Mouse (Mus musculus): Measurements from ENCODE around the gene Ncam1.

Ncam1 gene

GRCm38 (mm10) chr9:49798806-49799205 is at the start of gene Ncam1:
Gene Ncam1 (minus strand): TSS chr9:49798925.
- POLR2A ChIA-PET: interaction anchor here in 2 of 4 experiments (0.7 to 1.5 kb wide), 5 partner anchors 45 to 265 kb away, joined by 3 to 7 read pairs (median 3); no protein-coding TSS in a partner anchor
- CTCF ChIA-PET: interaction anchor here in 1 of 4 experiments (0.5 kb wide), 1 partner anchor 167 kb away, joined by 3 read pairs; no protein-coding TSS in a partner anchor

DNA sequence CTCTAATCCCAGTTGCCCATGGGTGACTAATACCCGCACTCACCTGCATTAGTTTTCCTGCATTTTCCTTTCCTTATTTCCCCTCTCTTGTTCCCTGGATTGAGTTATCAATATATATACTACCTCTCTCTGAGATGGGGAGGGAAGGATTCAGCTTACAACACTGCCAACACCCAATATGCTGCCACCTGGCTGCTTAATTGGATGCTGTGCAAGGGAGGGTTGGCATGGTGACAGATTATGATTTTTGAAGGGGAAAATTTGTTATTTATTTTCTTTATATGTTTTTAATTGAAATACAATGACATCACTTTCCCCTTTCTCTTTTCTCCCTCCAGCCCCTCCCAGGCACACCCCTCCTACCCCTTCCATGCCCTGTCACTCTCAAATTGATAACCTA is 35.3 kb upstream of the Ncam1 start:
- POLR2A ChIA-PET: no interaction called here
- CTCF ChIA-PET: interaction anchor here in 1 of 4 experiments (0.6 kb wide), 1 partner anchor 604 kb away, joined by 3 read pairs; no protein-coding TSS in a partner anchor

- CTCF ChIA-PET: no interaction called here
- POLR2A ChIA-PET: interaction anchor here in 1 of 4 experiments (0.7 kb wide), 1 partner anchor 653 kb away, joined by 5 read pairs; no protein-coding TSS in a partner anchor
These were observed 28.9 kb upstream of the Ncam1 start for GRCm38 (mm10) chr9:49827671-49828070.

GRCm38 (mm10) chr9:49816115-49816650 is 17.5 kb upstream of the Ncam1 start:
- ChIA-PET CTCF (no interaction called here), POLR2A (interaction anchor here in 1 of 4 experiments (0.6 kb wide), 1 partner anchor 558 kb away, joined by 3 read pairs; no protein-coding TSS in a partner anchor)

DNA sequence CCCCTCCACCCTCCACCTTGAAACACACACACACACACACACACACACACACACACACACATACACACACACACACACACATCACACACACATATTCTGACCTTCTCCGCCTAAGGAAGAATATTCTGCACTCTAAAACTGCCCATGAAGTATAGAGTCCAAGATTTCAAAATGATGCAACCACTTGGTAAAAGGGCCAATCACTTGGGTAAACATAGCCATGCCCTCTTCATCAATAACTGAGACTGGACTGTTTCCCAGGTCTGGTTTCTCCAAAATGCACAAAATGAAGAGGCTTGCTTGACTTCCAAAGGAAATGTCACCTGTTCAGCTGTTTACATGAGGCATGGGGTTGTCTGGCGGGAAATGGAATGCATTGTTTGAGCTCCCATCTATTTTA is 15.7 kb upstream of the Ncam1 start:
- ChIA-PET CTCF (interaction anchor here in 1 of 4 experiments (0.5 kb wide), 1 partner anchor 326 kb away, joined by 4 read pairs; no protein-coding TSS in a partner anchor), POLR2A (interaction anchor here in 1 of 4 experiments (0.8 kb wide), 1 partner anchor 259 kb away, joined by 3 read pairs; no protein-coding TSS in a partner anchor)

DNA sequence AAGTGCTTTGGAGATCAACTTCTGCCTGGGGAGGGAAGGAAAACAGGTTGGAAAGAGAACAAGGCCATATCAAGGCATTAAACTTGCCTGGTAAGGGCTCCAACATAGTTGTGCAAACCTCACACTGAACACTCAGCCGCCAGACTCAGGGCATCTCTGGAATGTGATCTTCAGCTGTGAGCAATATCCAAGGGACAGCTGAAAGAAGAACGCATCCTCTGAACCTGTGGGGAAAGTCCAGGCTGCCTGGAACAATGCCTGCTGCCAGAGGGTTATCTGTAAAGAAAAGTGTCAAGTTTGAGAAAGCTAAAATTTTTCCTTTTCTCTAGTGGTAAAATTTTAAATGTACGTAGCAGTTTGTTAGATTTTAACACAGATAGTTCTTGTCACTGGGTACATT is 4.5 kb upstream of the Ncam1 start:
- CTCF ChIA-PET: no interaction called here
- POLR2A ChIA-PET: no interaction called here

DNA sequence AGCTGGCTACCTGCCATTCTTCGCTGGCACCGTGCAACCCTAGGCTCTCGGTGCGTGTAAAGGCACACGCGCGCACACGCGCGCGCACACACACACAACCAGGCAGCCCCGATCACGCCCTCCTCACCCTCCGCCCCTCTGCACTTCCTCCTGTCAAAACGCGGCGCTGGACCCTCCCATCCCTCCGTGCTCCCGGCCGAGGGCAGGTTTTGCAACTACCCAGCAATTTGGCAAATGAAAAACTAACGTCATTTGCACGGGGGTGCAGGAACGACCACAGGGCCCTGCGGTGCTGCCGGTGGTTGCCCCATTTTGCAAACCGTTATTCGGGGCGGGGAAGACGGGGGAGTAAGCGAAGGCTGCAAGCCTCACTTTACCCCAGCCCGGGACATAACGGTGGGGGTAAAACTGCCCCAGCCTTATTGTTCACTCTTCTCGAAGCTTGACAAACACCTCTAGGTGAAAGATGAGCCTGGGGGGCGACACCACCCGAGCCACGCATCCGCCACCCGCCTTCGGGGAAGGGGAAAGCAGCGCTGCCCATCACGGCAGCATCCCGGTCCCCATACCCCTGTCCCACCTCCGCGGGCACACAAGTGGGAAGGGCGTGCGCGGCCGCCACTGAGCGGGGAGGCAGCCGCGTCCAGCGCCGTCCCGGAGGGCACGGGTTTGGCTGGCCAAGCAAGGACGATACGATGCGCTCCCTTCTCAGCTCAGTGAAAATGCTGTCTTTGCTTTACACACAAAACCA is 729 bp downstream of the Ncam1 start:
- ChIA-PET CTCF (interaction anchor here in 1 of 4 experiments (0.8 kb wide), 1 partner anchor 130 kb away, joined by 3 read pairs; no protein-coding TSS in a partner anchor), POLR2A (interaction anchor here in 3 of 4 experiments (0.6 to 3.3 kb wide), 24 partner anchors 10 to 887 kb away, joined by 3 to 25 read pairs (median 4); partner anchors contain the start of gene Htr3a (in 1 of the 3))

GRCm38 (mm10) chr9:49797508-49797820 is 1.3 kb downstream of the Ncam1 start:
- ChIA-PET POLR2A (interaction anchor here (0.6 to 3.3 kb wide), 30 partner anchors 8 to 731 kb away, joined by 3 to 25 read pairs (median 4); partner anchors contain the start of genes Drd2 (in 1 of the 4) and Pts (in 1 of the 4)), CTCF (interaction anchor here in 2 of 4 experiments (0.5 to 1.2 kb wide), 3 partner anchors 83 to 144 kb away, joined by 3 to 4 read pairs (median 3); no protein-coding TSS in a partner anchor)

DNA sequence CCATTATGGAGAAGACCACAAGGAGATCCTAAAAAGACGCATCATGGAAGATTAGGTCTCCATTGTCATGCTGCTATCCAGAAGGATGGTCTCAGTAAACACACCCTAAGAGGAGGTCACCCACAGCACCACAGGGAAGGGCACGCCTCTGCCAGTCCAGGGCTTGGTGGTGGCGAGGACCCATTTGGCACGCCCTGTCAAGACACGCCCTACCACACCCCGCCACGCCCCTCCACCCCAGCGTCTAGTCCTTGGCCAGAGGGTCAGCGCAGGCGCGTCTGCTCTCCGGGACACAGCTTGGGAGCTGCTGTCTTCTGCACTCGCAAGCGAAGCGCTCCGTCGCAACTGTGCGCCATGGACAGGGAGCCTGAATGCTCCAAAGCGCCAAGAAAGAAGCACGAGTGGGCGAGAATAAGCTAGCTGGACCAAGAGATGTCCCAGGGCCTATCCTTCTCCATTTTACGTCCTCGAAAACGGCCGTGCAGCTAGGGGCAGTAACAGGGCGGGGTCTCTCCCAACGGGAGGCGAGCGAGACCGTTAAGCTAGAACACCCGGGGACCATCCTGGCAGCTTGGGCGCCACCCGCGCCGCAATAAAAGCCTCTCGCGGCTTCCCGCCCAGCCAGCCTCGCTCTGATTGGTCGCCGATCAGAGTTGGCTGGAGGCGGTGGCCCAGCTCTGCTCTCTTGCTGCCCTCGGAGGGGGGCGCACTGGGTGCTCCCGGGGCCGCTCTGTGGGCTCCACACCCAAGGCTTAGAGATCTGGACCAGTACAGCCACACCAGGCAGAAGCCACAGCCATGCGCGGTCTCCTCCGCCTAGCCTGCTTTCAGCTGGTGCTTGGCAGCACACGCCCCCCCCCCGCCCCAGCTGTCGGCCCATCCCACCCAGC is 1.9 kb downstream of the Ncam1 start:
- POLR2A ChIA-PET: interaction anchor here (0.6 to 3.3 kb wide), 41 partner anchors 9 to 732 kb away, joined by 3 to 25 read pairs (median 4); partner anchors contain the start of genes Drd2 (in 1 of the 4) and Pts (in 1 of the 4)
- CTCF ChIA-PET: interaction anchor here in 3 of 4 experiments (0.5 to 1.2 kb wide), 4 partner anchors 82 to 145 kb away, joined by 3 to 4 read pairs (median 4); no protein-coding TSS in a partner anchor

GRCm38 (mm10) chr9:49795881-49796280 is 2.8 kb downstream of the Ncam1 start:
- POLR2A ChIA-PET: interaction anchor here in 3 of 4 experiments (0.5 to 3.3 kb wide), 16 partner anchors 11 to 1442 kb away, joined by 3 to 25 read pairs (median 4); no protein-coding TSS in a partner anchor
- CTCF ChIA-PET: no interaction called here

DNA sequence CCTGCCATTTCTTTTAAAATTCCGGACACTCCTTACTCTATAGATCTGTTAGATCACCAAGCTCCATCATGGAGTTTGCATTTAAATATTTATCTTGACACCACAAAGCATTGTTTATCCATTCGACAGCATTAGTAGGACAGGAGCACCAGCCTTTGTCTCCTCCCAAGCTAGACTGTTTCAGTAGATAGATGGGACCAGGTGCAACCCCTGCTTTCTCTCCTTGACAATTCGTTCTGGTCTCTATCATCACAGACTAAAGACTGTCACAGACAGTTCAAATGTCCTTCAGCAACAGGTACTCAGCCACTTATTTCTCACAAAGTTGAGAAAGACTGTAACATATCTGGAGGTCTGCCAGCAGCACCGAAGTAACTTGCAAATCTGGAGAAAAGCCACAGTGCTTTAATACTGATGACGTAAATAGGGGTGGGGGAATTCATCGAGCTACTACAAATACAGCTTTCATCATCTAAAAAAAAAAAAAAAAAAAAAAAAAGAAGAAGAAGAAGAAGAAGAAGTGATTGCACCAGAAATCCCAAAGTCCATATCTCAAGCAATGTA is 4.7 kb downstream of the Ncam1 start:
- CTCF ChIA-PET: interaction anchor here in 1 of 4 experiments (0.6 kb wide), 1 partner anchor 473 kb away, joined by 6 read pairs; no protein-coding TSS in a partner anchor
- POLR2A ChIA-PET: interaction anchor here in 2 of 4 experiments (0.6 to 0.7 kb wide), 2 partner anchors 92 to 858 kb away, joined by 3 to 5 read pairs; no protein-coding TSS in a partner anchor

- ChIA-PET POLR2A (interaction anchor here in 2 of 4 experiments (0.6 to 1.2 kb wide), 2 partner anchors 64 to 91 kb away, joined by 3 to 5 read pairs; no protein-coding TSS in a partner anchor), CTCF (no interaction called here)
These were observed 5.5 kb downstream of the Ncam1 start for GRCm38 (mm10) chr9:49793241-49793640.

DNA sequence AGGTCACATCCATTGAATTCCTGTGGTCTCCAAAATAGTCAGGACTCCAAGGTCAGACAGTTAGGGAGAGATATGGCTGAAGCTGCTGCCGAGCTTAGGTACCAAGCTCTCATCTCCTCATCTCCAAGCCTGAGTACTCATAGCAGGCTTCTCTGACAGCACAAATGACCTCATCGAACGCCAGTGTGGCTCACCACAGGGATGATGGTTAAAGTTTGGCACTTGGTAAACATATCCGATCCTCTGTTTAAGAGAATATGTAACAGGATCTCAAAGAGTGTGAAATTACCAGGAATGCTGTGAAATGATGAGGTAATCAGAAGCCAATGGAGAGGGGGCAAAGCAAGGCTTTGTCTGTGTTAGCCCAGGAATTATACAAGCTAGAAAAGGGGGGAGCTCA is 6.1 kb downstream of the Ncam1 start:
- POLR2A ChIA-PET: interaction anchor here in 1 of 4 experiments (1.2 kb wide), 1 partner anchor 64 kb away, joined by 3 read pairs; no protein-coding TSS in a partner anchor
- CTCF ChIA-PET: no interaction called here

DNA sequence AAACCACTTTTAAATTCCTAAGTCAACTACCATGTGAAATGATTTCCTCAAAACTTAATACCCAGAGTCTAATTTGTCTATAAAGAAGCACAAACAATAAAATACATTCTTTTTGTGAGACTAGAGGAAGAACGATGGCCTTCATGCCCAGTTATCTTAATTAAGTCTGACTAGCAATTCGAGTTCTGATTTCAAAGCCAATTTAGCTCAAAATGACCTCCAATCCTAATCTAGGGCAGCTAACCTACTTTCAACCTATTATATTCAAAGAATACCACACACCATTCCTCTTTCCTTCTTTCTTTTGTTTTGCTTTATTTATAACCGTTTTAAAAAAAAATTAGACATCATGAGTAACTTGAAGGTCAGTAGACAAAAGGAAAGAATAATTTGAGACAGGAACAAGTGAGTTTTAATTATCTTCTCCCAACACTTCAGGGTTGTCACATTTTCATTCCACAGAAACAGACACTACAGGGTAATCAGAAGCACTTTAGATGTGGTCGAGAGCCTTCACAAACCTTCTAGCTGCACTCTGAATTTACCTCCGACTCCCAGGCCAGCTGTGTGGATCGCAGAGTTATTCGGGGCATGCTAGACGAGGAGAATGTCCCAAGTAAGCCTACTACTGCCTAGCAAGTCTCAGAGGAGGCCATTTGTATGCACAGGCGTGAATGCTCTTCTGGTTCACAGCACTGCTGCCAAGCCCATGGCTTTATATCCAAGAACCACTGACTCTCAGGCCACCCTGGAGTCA is 17.5 kb downstream of the Ncam1 start:
- ChIA-PET CTCF (interaction anchor here in 1 of 4 experiments (0.5 kb wide), 1 partner anchor 88 kb away, joined by 3 read pairs; no protein-coding TSS in a partner anchor), POLR2A (interaction anchor here in 2 of 4 experiments (0.5 to 2.0 kb wide), 2 partner anchors 16 to 230 kb away, joined by 3 to 6 read pairs; no protein-coding TSS in a partner anchor)

- ChIA-PET POLR2A (no interaction called here), CTCF (interaction anchor here in 1 of 4 experiments (0.6 kb wide), 1 partner anchor 24 kb away, joined by 22 read pairs; no protein-coding TSS in a partner anchor)
These were observed 21.6 kb downstream of the Ncam1 start for GRCm38 (mm10) chr9:49777015-49777637.

- ChIA-PET CTCF (no interaction called here), POLR2A (no interaction called here)
These were observed 32.1 kb downstream of the Ncam1 start for GRCm38 (mm10) chr9:49766634-49767033.

DNA sequence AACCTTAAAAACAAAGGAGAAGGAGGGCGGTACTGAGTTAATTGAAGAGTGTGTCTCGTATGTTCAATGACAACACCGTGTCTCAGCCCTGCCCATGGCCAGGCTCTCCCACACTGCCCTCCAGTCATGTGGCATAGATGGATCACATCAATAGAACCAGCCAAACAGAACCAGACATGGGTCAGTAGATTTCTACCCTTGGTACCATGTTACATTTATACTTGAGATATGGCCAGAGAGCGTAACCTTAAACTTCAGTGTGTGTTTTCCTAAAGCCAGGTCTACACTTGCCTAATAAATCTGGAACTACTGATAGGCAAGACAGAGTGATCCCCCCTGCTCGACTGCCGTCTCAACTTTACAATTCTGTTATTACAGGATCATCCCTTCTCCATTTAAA is 38.2 kb downstream of the Ncam1 start:
- ChIA-PET POLR2A (no interaction called here), CTCF (no interaction called here)

Measured in embryonic stem cell, embryonic (primary cell).